Mouse (Mus musculus) MEL-GATA-1-ER (cell line): ENCODE results near the gene Bcl2l11.
A peak's percentile ranks its signal among the peaks of the same experiment; 100 is the strongest.
"Not testable (repeated sequence)": the region's sequence is repeated elsewhere in the genome, so short reads cannot be mapped to it uniquely, and the experiment has no call there.

Source experiments
- DNase-seq: peaks from one replicate; pipeline ENCODE4 v3.0.0-alpha.2; 2012; ENCODE audit warnings: low read depth; ENCODE audit errors: extremely low read depth

Bcl2l11 gene

DNA sequence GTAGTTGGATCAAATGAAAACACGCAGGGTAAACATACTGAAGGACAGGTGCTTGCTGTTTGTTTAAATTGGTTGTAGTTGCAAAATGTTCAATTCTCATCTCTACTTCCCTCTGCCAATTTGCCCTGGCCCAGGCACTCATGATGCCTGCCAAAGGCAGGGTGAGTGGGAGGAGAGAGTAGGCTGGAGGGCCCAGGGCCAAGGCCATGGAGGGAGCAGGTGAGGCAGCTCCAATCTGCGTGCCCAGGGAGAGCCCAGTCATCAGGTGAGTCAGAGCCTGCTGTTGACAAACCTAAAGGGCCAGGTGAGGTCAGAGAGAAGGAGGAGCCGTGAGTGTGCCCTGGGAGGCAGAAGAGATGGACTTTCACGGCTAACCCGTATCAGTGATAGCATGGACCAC, 46.4 kb downstream of the Bcl2l11 start:
- no peak for DNase-seq

DNA sequence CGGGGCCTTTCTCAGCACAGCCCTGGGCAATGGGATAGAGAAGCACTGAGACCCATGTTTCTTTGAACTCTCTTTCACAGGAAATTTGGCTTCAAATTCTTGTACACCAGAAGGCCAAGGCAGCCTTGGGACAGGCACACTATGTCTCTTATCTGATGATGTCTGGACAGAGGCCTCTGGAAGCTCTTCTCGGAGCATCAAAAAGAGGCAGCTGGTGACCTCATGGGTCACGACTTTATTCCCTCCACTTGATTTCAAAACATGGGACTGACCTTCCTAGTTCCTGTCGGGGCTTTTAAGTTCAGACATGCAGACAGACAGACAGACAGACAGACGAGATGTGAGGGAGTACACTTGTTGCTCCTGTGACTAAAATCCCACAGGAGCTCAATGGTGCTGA, 48.3 kb downstream of the Bcl2l11 start:
- no peak for DNase-seq

- no peak for DNase-seq
Observed at GRCm38 (mm10) chr2:128174604-128175342, 48.9 kb downstream of the Bcl2l11 start.

DNA sequence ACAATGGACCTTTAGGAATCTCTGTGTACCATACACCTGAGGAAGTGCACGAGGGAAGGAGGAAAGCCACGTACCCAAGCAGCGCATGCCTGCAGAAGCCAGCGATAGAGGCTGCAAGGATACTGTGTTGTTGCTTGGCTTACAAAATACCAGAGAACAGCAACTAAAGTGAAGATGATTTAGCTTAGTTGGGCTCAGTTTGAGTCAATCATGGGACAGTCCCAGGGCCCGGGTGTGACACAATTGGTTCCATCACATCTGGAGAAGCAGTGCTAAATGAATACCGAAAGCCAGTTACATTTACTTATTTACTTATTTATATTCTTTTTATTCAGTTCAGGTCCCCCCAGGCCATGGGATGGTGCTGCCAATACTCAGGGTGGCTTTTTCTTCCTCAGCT, 49.8 kb downstream of the Bcl2l11 start:
- DNase-seq: no peak

GRCm38 (mm10) chr2:128176391-128177044, 50.7 kb downstream of the Bcl2l11 start:
- no peak for DNase-seq

DNA sequence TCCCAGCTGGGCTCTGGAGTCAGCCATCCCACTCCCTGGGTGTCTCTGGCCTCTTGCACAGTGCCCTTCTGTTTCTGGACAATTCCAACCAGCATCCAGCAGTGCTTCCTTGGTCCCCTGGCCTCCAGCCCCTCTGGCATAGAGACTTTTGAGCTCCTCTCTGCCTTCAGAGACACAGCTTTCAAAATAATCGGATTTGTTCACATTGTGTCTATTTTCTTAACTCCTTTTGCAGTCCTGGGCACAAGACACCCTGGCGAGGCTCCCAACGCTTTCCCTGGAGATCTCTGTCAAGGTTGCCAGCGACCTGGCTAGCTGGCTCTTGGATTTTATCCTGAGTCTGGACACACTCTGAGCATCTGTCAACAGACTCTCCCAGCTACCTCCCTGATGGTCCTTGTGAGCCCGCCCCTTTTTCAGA, 51.4 kb downstream of the Bcl2l11 start:
- no peak for DNase-seq

- DNase-seq: no peak
Observed at GRCm38 (mm10) chr2:128179126-128179807, 53.4 kb downstream of the Bcl2l11 start.

DNA sequence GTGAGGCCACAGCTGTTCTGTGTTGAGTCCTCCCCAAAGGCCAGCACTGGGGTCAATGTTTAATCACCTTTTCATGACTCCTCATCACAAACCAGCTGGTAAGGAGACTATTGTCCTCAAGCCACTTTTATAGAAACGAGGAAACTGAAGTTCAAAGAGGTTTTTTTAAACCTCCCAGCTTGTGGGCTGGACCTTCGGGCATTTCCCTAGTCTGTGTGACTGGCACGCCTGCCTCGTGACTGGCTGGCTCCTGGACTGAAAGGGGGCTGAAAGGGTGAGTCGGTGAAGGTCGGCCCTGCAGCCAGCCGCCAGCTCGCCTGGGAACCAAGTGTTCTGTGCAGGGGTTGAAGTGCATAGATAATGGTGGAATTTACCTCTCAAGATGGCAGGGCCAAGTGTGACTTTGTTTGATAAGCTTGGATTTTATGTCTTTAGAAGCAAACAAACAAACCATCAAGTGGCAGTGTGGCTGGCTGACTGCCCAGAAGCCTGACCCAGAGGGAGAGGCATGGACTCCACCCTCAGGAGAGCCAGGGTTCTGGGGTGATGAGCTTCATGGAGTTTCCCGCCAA, 54.1 kb downstream of the Bcl2l11 start:
- DNase-seq: peak; percentile 11

- DNase-seq: not testable (repeated sequence)
Observed at GRCm38 (mm10) chr2:128182181-128182580, 56.3 kb downstream of the Bcl2l11 start.

DNA sequence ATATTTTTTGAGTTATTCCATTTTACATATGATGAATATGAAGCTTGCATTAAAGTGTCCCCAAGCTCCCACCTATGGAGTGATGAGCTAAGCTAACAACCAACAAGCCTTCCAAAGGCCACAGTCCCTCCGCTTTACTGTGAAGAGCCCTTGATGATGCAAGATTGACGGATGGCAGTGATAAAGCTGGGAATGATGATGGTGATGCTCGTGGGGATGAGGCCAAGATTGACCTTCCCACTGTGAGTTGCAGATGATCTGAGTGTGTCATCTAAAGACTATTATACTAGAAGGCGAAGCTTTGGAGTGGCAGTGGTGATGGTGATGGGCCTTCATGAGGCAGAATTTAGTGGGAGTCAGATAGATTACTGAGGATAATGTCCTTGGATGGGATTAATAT, 56.9 kb downstream of the Bcl2l11 start:
- no peak for DNase-seq

- no peak for DNase-seq
Observed at GRCm38 (mm10) chr2:128183762-128184161, 57.9 kb downstream of the Bcl2l11 start.

- no peak for DNase-seq
Observed at GRCm38 (mm10) chr2:128185942-128186341, 60.1 kb downstream of the Bcl2l11 start.

DNA sequence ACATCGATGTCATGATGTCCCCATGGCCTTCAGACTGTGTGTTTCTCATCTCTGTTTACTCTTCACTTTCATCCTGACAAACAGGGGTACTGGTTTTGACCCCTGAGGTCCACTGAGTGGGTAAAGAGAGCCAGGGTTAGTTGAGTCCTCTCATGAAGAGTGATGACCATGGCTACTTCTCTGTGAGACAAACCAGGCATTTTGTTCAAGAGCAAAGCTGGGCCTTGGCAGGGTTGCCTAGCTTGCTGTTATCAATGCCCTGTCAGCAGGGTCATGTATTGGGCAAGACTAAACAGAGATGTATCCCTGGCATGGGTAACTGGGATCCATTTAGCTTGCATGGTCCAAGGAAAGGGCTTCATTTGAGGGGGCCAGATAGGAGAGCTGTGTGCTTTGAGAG, 61.4 kb downstream of the Bcl2l11 start:
- no peak for DNase-seq

DNA sequence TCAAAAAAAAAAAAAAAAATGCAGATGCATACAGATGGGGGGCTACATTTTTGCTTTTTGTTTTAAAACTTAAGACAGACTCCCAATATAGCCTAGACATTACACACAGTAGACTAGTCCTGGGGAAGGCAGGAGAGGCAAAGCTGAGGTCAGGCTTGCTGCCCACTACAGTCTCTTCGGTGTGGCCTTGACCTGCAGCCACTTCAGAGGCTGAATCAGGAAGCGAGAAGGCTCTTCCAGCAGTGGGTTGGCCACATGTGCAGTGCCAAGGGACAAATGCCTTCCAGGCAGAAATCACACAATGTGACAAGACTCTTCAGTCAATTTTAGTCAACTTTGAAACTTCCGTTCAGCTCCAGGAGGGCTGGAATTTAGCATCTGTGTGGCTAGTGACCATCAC, 62.6 kb downstream of the Bcl2l11 start:
- DNase-seq: no peak

GRCm38 (mm10) chr2:128189691-128190090, 63.9 kb downstream of the Bcl2l11 start:
- DNase-seq: no peak

GRCm38 (mm10) chr2:128190196-128190595, 64.4 kb downstream of the Bcl2l11 start:
- DNase-seq: no peak

GRCm38 (mm10) chr2:128193411-128193810, 67.6 kb downstream of the Bcl2l11 start:
- no peak for DNase-seq

- DNase-seq: no peak
Observed at GRCm38 (mm10) chr2:128197379-128197778, 71.5 kb downstream of the Bcl2l11 start.

DNA sequence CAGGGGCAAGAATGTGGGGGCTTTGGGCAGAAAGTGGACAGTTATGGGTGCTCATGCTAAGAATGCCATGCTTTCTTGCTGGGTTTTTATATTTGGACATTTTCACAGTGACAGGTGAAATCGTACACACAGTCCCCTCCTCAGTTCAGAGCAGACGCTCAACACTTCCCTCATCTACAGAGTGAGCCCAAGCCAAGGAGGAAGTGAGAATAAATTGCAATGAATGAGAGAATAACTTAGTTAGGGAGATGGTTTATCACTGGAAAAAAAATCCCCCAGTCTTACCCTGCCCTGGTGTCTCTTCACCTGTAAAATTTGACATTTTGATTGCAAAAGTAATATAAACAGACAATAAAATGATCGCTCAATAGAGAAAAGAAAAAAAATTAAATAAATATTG, 77.3 kb downstream of the Bcl2l11 start:
- DNase-seq: no peak

GRCm38 (mm10) chr2:128203749-128204405, 78.0 kb downstream of the Bcl2l11 start:
- DNase-seq: peak; percentile 54

DNA sequence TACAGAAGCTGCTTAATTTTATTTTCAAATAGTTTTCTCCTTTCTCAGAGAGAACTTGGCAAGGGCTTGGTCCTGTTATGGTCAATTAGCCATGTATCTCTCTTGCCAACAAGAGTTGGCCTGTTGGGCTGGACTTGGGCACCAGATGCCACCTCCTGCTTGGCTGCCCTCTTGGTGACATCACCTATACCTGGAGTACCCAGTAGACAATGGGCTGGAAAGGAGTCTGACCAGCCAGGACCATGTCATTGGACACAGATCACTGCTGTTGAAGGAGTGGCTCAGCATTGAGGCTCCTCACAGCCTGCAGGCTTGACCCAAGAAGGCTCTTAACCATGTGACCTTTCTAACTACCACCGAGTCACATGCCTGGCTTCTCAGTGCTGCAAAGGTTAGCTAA, 82.7 kb downstream of the Bcl2l11 start:
- DNase-seq: no peak
